In the genomic region with DNA sequence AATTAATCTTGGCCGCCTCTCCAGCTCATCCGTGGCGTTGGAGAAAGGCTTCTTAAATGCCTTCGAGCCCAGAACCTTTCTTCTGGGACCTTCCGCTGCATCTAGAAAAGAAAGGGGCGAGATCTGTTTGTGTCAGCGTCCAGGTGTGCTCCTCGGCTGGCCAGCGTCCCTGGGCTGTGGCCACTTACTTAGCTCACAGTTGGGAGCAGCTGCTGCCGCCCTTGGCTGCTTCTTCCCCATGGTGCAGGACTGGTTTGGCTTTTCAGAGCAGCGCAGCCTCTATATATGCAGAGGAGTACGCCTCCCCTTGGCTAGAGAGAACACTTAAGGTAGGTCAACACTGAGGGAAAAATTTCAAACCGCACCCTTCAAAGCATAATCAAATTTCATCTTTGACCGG, we compare ENCODE assay signal across 8 mouse cellular contexts. TPM values are rescaled to one million over a fixed set of nuclear protein-coding genes. Genes with fewer than 3 reads are reported as not detected.
A peak's percentile ranks its signal among the peaks of the same experiment; 100 is the strongest.
DNase-seq lines count a peak whose midpoint lies in the region; ATAC-seq and TF ChIP-seq lines count a peak whose summit lies in the region.

No protein-coding gene starts in this region.

- H3K9ac ChIP-seq in kidney, embryonic 16.5 days (replicated peaks; ENCODE audit: low read length) = peak overlapping the region; percentile 53
- H3K9ac ChIP-seq in stomach, postnatal 0 days (ENCODE audit: low read length) = peak overlapping the region; percentile 53

- TF ChIP-seq EP300 in stomach, postnatal 0 days (optimal IDR thresholded peaks at IDR 0.05) = no peak

- no peaks in the 10 kb centered on the region for H3K9me3 ChIP-seq in kidney, embryonic 16.5 days (ENCODE audit: low read length)
- no peaks in the 10 kb centered on the region for H3K9me3 ChIP-seq in stomach, postnatal 0 days (ENCODE audit: control insufficient read depth, low read length)

- peaks cover 29% of the 10 kb centered on the region for H3K4me1 ChIP-seq in kidney, embryonic 16.5 days (ENCODE audit: insufficient read depth, low read length)
- no peaks in the 10 kb centered on the region; the same call in 1 of the 2 replicates for H3K4me1 ChIP-seq in stomach, postnatal 0 days (replicated peaks; ENCODE audit: control insufficient read depth, insufficient read depth)

- H3K27me3 ChIP-seq in kidney, embryonic 16.5 days (ENCODE audit: insufficient read depth, low read length) = peaks cover 5% of the 10 kb centered on the region; the same call in 1 of the 2 replicates
- no peaks in the 10 kb centered on the region for H3K27me3 ChIP-seq in stomach, postnatal 0 days (ENCODE audit: control insufficient read depth, insufficient read depth, low read length)

- peak overlapping the region; percentile 48 for H3K27ac ChIP-seq in kidney, embryonic 16.5 days (ENCODE audit: low read length)
- 0 out of 2 replicates have a peak overlapping the region, but pooled peaks have one; percentile 45 for H3K27ac ChIP-seq in stomach, postnatal 0 days (replicated peaks)

- no peaks in the 10 kb centered on the region for H3K36me3 ChIP-seq in kidney, embryonic 16.5 days (ENCODE audit: insufficient read depth, low read length)
- no peaks in the 10 kb centered on the region for H3K36me3 ChIP-seq in stomach, postnatal 0 days (ENCODE audit: control insufficient read depth, insufficient read depth, low read length)

- DNase-seq in spleen, postnatal 10 days (ENCODE audit: low spot score in 2 of 2) = peak; percentile 45 to 53
- DNase-seq in spleen, postnatal 14 days (ENCODE audit: low spot score in 2 of 2) = no peak
- DNase-seq in fat pad, adult 2 months (ENCODE audit: extremely low read depth, low read depth, low spot score) = peak; percentile 30
- peak; percentile 66 for DNase-seq in lung, postnatal 36 days
- DNase-seq in stomach, postnatal 0 days (ENCODE audit: low spot score) = peak; percentile 69
- DNase-seq in left cerebral cortex, postnatal 10 days (ENCODE audit: extremely low spot score in 1 of 2, low spot score in 2 of 2) = no peak
- no peak for DNase-seq in adrenal gland, postnatal 25 days

- peak overlapping the region; percentile 96 for H3K4me2 ChIP-seq in kidney, embryonic 16.5 days (replicated peaks; ENCODE audit: low read depth, low read length)
- peak overlapping the region; percentile 94 for H3K4me2 ChIP-seq in stomach, postnatal 0 days (replicated peaks; ENCODE audit: low read depth)

- WGBS in kidney, embryonic 16.5 days = 2% methylated on average over 14 of the region's 14 CpGs
- 1% methylated on average over 14 of the region's 14 CpGs for WGBS in stomach, postnatal 0 days

- intact Hi-C loops in left cerebral cortex, postnatal 10 days (cut with DNase I) = no loop called here

- H3K4me3 ChIP-seq in kidney, embryonic 16.5 days (ENCODE audit: low read length) = peak overlapping the region; percentile 81
- peak overlapping the region; percentile 86 for H3K4me3 ChIP-seq in stomach, postnatal 0 days (ENCODE audit: low read depth, low read length)

- TF ChIP-seq CTCF in stomach, postnatal 0 days (IDR thresholded peaks at IDR 0.05; ENCODE audit: low read depth) = peak; percentile 36

- ATAC-seq in kidney, embryonic 16.5 days (ENCODE audit: low FRiP score, low TSS enrichment) = peak; percentile 57
- ATAC-seq in stomach, postnatal 0 days (ENCODE audit: low FRiP score, low TSS enrichment) = peak; percentile 35; the same call in 1 of the 2 replicates

RNA-seq across cellular contexts. Expression of gene Slc11a2, which starts 1.0 kb away (rescaled TPM):
- 36.8 and 37.4 TPM in 2 replicates for polyA plus RNA-seq in kidney, embryonic 16.5 days (2015; fragmentation: Nextera tagmentation; extraction: Ambion mirVana)
- polyA plus RNA-seq in stomach, postnatal 0 days (2015; fragmentation: Nextera tagmentation; extraction: Ambion mirVana) = 12.2 and 15.8 TPM in 2 replicates
- 10 to 100 TPM; 53.5 to 55.6 TPM for total RNA-seq in left cerebral cortex, postnatal 10 days (2021)
- total RNA-seq in adrenal gland, postnatal 25 days (2021) = 105 and 111 TPM in 2 replicates

RNA-seq across cellular contexts. Expression of gene Gm5475, which starts 2.0 kb away (rescaled TPM):
- polyA plus RNA-seq in kidney, embryonic 16.5 days (2015; fragmentation: Nextera tagmentation; extraction: Ambion mirVana) = 0.19 and 0.22 TPM in 2 replicates
- 0.11 and 0.15 TPM in 2 replicates for polyA plus RNA-seq in stomach, postnatal 0 days (2015; fragmentation: Nextera tagmentation; extraction: Ambion mirVana)
- under 1 TPM in 1 of 2 experiments, not detected in 1; 0.18 TPM for total RNA-seq in left cerebral cortex, postnatal 10 days (2021)
- total RNA-seq in adrenal gland, postnatal 25 days (2021) = not detected in 2 replicates

RNA-seq across cellular contexts. Expression of gene Letmd1, which starts 44.9 kb away (rescaled TPM):
- 31.8 and 33.1 TPM in 2 replicates for polyA plus RNA-seq in kidney, embryonic 16.5 days (2015; fragmentation: Nextera tagmentation; extraction: Ambion mirVana)
- 9.8 and 10.9 TPM in 2 replicates for polyA plus RNA-seq in stomach, postnatal 0 days (2015; fragmentation: Nextera tagmentation; extraction: Ambion mirVana)
- 10 to 100 TPM; 77.9 to 78.2 TPM for total RNA-seq in left cerebral cortex, postnatal 10 days (2021)
- total RNA-seq in adrenal gland, postnatal 25 days (2021) = 123 and 143 TPM in 2 replicates

RNA-seq across cellular contexts. Expression of gene Higd1c, which starts 59.6 kb away (rescaled TPM):
- polyA plus RNA-seq in kidney, embryonic 16.5 days (2015; fragmentation: Nextera tagmentation; extraction: Ambion mirVana) = 0.35 and 1.3 TPM in 2 replicates
- polyA plus RNA-seq in stomach, postnatal 0 days (2015; fragmentation: Nextera tagmentation; extraction: Ambion mirVana) = not detected in 2 replicates
- total RNA-seq in left cerebral cortex, postnatal 10 days (2021) = not detected
- 1.2 TPM in 1 of 2 replicates, not detected in the other for total RNA-seq in adrenal gland, postnatal 25 days (2021)

Comparison
In these comparisons a context has a peak if more than half of its experiments do, and no peak if none do; other contexts are left out.
1. DNase-seq: peak in spleen, postnatal 10 days (2 of 2), fat pad, adult 2 months (single experiment), lung, postnatal 36 days (single experiment) and stomach, postnatal 0 days (single experiment); none in spleen, postnatal 14 days (0 of 2), left cerebral cortex, postnatal 10 days (0 of 2) and adrenal gland, postnatal 25 days (single experiment).